Comparison of ENCODE assay signal across 8 mouse cellular contexts in the genomic region with DNA sequence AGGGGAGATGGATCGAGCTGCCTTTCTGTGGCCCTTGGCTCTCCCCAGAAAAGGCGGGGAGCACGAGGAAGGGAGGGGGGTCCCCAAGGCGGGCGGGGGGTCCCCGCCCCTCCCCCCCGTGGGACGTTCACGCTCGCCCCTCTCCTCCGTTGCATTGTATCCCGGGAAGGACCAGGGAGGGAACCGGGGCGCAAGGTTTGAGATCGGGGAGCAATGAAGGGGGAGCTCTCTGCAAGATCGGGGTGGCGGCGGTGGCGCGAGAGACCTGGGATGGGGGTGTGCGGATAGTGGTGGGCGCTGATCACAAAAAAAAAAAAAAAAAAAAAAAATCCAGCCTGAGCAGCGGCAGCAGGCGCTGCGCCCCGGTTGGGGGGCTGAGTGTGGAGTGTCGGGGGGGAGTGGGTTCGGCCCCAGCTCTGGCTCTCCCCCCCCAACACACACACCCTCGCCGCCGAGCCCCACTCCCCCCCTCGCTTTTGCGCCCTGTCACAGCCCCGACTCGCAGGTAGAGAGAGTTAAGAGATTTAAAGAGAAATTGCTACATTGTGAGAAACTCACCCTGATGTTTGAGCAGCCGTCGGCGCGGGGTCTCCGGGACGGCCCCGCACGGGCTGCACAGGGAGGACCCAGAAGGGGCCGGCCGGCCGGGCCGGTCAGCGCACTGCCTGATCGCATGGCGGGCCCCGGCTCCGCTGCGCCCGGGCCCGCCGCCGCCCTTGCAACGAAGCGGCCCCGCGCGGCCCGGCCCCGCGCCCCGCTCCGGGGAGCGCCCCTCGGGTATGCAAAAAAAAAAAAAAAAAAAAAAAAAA. TPM values are rescaled to one million over a fixed set of nuclear protein-coding genes. Genes with fewer than 3 reads are reported as not detected.
A peak's percentile ranks its signal among the peaks of the same experiment; 100 is the strongest.
DNase-seq lines count a peak whose midpoint lies in the region; ATAC-seq and TF ChIP-seq lines count a peak whose summit lies in the region.

TSS of gene Bicra (minus strand) at position 584 of the 809 bp plus-strand sequence.

- WGBS in cerebellum, adult 2 months, result under 1% methylated on average over 68 of the region's 69 CpGs
- under 1% methylated on average over 45 of the region's 69 CpGs for WGBS in hindbrain, embryonic 13.5 days

- TF ChIP-seq POLR2A in MEL (IDR thresholded peaks at IDR 0.05; ENCODE audit: control insufficient read depth in 1 of 2, insufficient read depth in 1 of 2, low read depth in 1 of 2, low read length in 2 of 2, poor library complexity in 1 of 2), result peak in 1 of 2 experiments; percentile 30; a peak in 2 of 4 replicates
- TF ChIP-seq POLR2A in cerebellum, adult 2 months (IDR thresholded peaks at IDR 0.05; ENCODE audit: borderline replicate concordance, insufficient read depth, low read length), result no peak

- no peak for TF ChIP-seq EP300 in MEL (IDR thresholded peaks at IDR 0.05; ENCODE audit: low read depth in 1 of 2, low read length in 2 of 2)

- peak; percentile 71 for ATAC-seq in hindbrain, embryonic 13.5 days (ENCODE audit: low FRiP score)

- no peaks in the 10 kb centered on the region for H3K27me3 ChIP-seq in MEL (ENCODE audit: control insufficient read depth in 1 of 2, insufficient read depth in 2 of 2, low read length in 2 of 2)
- H3K27me3 ChIP-seq in cerebellum, adult 2 months (ENCODE audit: control insufficient read depth, insufficient read depth, low read length), result no peaks in the 10 kb centered on the region
- H3K27me3 ChIP-seq in hindbrain, embryonic 13.5 days, result no peaks in the 10 kb centered on the region

- peak within 1 kb of the TSS; percentile 79 to 92 for H3K4me3 ChIP-seq in MEL (ENCODE audit: control insufficient read depth in 1 of 2, insufficient read depth in 1 of 2, low read depth in 2 of 2, low read length in 2 of 2)
- peak within 1 kb of the TSS; percentile 77 for H3K4me3 ChIP-seq in cerebellum, adult 2 months (replicated peaks; ENCODE audit: insufficient read depth, low read depth, low read length)
- peak within 1 kb of the TSS; percentile 88 for H3K4me3 ChIP-seq in hindbrain, embryonic 13.5 days

- peak within 1 kb of the TSS; percentile 94 for H3K27ac ChIP-seq in MEL (ENCODE audit: control insufficient read depth, low read depth, low read length)
- peak within 1 kb of the TSS; percentile 99 for H3K27ac ChIP-seq in cerebellum, adult 2 months (ENCODE audit: insufficient read depth, low read length)
- peak within 1 kb of the TSS; percentile 99 for H3K27ac ChIP-seq in hindbrain, embryonic 13.5 days

- DNase-seq in MEL (ENCODE audit: low read depth, low spot score), result peak; percentile 90
- DNase-seq in cerebellum, adult 2 months, result peak; percentile 82 to 85
- DNase-seq in frontal cortex, postnatal 10 days (ENCODE audit: low spot score in 2 of 2), result peak; percentile 83 to 84
- peak; percentile 75 to 78 for DNase-seq in layer of hippocampus, postnatal 36 days
- peak; percentile 90 for DNase-seq in lung, postnatal 36 days
- DNase-seq in right cerebral cortex, adult 18-20 months, result peak; percentile 70
- peak; percentile 74 for DNase-seq in urinary bladder, adult 2 months (ENCODE audit: low spot score)

- TF ChIP-seq CTCF in MEL (IDR thresholded peaks at IDR 0.05 in 2 of 3, conservative IDR thresholded peaks at IDR 0.05 in 1 of 3; ENCODE audit: control insufficient read depth in 1 of 3, insufficient read depth in 1 of 3, low read depth in 2 of 3, low read length in 3 of 3, poor library complexity in 1 of 3, severe bottlenecking in 1 of 3), result no peak
- TF ChIP-seq CTCF in cerebellum, adult 2 months (IDR thresholded peaks at IDR 0.05; ENCODE audit: borderline replicate concordance, insufficient read depth, low read depth, low read length), result no peak

- H3K36me3 ChIP-seq in MEL (ENCODE audit: control insufficient read depth in 1 of 2, insufficient read depth in 2 of 2, low read length in 2 of 2), result peaks cover 0 to 21% of the 10 kb centered on the region in 2 experiments; a peak in 2 of 4 replicates
- H3K36me3 ChIP-seq in hindbrain, embryonic 13.5 days, result no peaks in the 10 kb centered on the region

- peaks cover 52% of the 10 kb centered on the region for H3K79me2 ChIP-seq in MEL (ENCODE audit: control insufficient read depth, insufficient read depth, low read length, poor library complexity)

- H3K4me2 ChIP-seq in hindbrain, embryonic 13.5 days, result peak within 1 kb of the TSS; percentile 85

- H3K9me3 ChIP-seq in MEL (replicated peaks; ENCODE audit: insufficient read depth, low read length), result no peaks in the 10 kb centered on the region
- no peaks in the 10 kb centered on the region for H3K9me3 ChIP-seq in hindbrain, embryonic 13.5 days

- peak within 1 kb of the TSS; percentile 84 for H3K9ac ChIP-seq in MEL (ENCODE audit: control insufficient read depth, low read depth, low read length, poor library complexity, severe bottlenecking)
- peak within 1 kb of the TSS; percentile 100 for H3K9ac ChIP-seq in hindbrain, embryonic 13.5 days

- peaks cover 5 to 34% of the 10 kb centered on the region in 2 experiments for H3K4me1 ChIP-seq in MEL (ENCODE audit: control insufficient read depth in 1 of 2, insufficient read depth in 2 of 2, low read length in 2 of 2)
- H3K4me1 ChIP-seq in cerebellum, adult 2 months (ENCODE audit: control insufficient read depth, insufficient read depth, low read length), result peaks cover 19% of the 10 kb centered on the region; the same call in 1 of the 2 replicates
- H3K4me1 ChIP-seq in hindbrain, embryonic 13.5 days (replicated peaks), result peaks cover 66% of the 10 kb centered on the region

- TF ChIP-seq RAD21 in MEL (IDR thresholded peaks at IDR 0.05; ENCODE audit: low read depth, low read length), result no peak

TF ChIP-seq in MEL, 35 proteins besides CTCF, POLR2A, EP300 and RAD21 (continues in another document):
- TF ChIP-seq ZC3H11A (IDR thresholded peaks at IDR 0.05; ENCODE audit: low read depth, low read length) (no peak), USF1 (IDR thresholded peaks at IDR 0.05; ENCODE audit: low read depth, low read length) (no peak), KAT2A (conservative IDR thresholded peaks at IDR 0.05; ENCODE audit: low read depth, low read length) (no peak), NRF1 (IDR thresholded peaks at IDR 0.05; ENCODE audit: insufficient read depth, low read depth, low read length, poor library complexity, severe bottlenecking) (peak; percentile 35; the same call in 1 of the 2 replicates), NELFE (IDR thresholded peaks at IDR 0.05; ENCODE audit: low read depth, low read length) (peak; percentile 53), POLR2AphosphoS5 (IDR thresholded peaks at IDR 0.05; ENCODE audit: borderline replicate concordance, low read depth, low read length) (no peak), TAL1 (IDR thresholded peaks at IDR 0.05; ENCODE audit: low read length) (no peak), RCOR1 (IDR thresholded peaks at IDR 0.05; ENCODE audit: low read depth, low read length) (no peak), ETS1 (IDR thresholded peaks at IDR 0.05; ENCODE audit: low read depth, low read length) (peak; percentile 44; the same call in 1 of the 2 replicates), MYC (IDR thresholded peaks at IDR 0.05; ENCODE audit: low read depth, low read length) (0 out of 2 replicates have a peak, but pooled peaks have one; percentile 3), TCF12 (IDR thresholded peaks at IDR 0.05; ENCODE audit: low read depth, low read length) (peak; percentile 69), SMC3 (IDR thresholded peaks at IDR 0.05; ENCODE audit: low read depth, low read length) (no peak), ZKSCAN1 (IDR thresholded peaks at IDR 0.05; ENCODE audit: low read depth, low read length) (no peak), JUND (IDR thresholded peaks at IDR 0.05; ENCODE audit: low read depth, low read length) (no peak), ZMIZ1 (IDR thresholded peaks at IDR 0.05; ENCODE audit: low read depth, low read length) (no peak; the same call in 1 of the 2 replicates), ELF1 (IDR thresholded peaks at IDR 0.05; ENCODE audit: low read depth, low read length) (no peak), CHD2 (IDR thresholded peaks at IDR 0.05; ENCODE audit: low read length) (no peak), GATA1 (IDR thresholded peaks at IDR 0.05; ENCODE audit: low read depth, low read length) (no peak), ZNF384 (IDR thresholded peaks at IDR 0.05; ENCODE audit: low read depth, low read length) (peak; percentile 80), MAZ (IDR thresholded peaks at IDR 0.05; ENCODE audit: low read depth, low read length) (peak; percentile 41; the same call in 1 of the 2 replicates), MEF2A (IDR thresholded peaks at IDR 0.05; ENCODE audit: extremely low read depth, insufficient replicate concordance, low read depth, low read length, poor library complexity, severe bottlenecking) (no peak), SIN3A (IDR thresholded peaks at IDR 0.05; ENCODE audit: low read length) (peak; percentile 68), GABPA (IDR thresholded peaks at IDR 0.05; ENCODE audit: low read depth, low read length) (no peak), MAX (IDR thresholded peaks at IDR 0.05; ENCODE audit: low read length) (peak; percentile 81), TBP (IDR thresholded peaks at IDR 0.05; ENCODE audit: low read depth, low read length) (no peak), POLR2AphosphoS2 (IDR thresholded peaks at IDR 0.05; ENCODE audit: low read length) (no peak; the same call in 1 of the 2 replicates), MXI1 (IDR thresholded peaks at IDR 0.05; ENCODE audit: low read depth, low read length) (peak; percentile 74), MAFK (IDR thresholded peaks at IDR 0.05; ENCODE audit: borderline replicate concordance, low read depth, low read length) (no peak), MYB (IDR thresholded peaks at IDR 0.05; ENCODE audit: low read depth, low read length) (no peak), CHD1 (IDR thresholded peaks at IDR 0.05; ENCODE audit: low read depth, low read length) (no peak), E2F4 (IDR thresholded peaks at IDR 0.05; ENCODE audit: borderline replicate concordance, low read depth, low read length) (no peak), HCFC1 (IDR thresholded peaks at IDR 0.05; ENCODE audit: low read depth, low read length) (peak; percentile 75), BHLHE40 (IDR thresholded peaks at IDR 0.05; ENCODE audit: borderline replicate concordance, low read depth, low read length) (no peak), USF2 (IDR thresholded peaks at IDR 0.05; ENCODE audit: borderline replicate concordance in 1 of 2, insufficient read depth in 1 of 2, low read depth in 1 of 2, low read length in 2 of 2) (no peak)

RNA-seq across cellular contexts. Expression of gene Bicra, which starts in this region (rescaled TPM):
- 0.81 and 1.5 TPM in 2 replicates for total RNA-seq in MEL (2012; rRNA removed)
- 10 to 100 TPM in 1 of 2 experiments, not detected in 1; 14.1 TPM for polyA plus RNA-seq in MEL (2012; ENCODE audit: insufficient read depth in 1 of 2, insufficient read length in 2 of 2, low read depth in 1 of 2, low replicate concordance in 2 of 2, missing spikeins in 1 of 2)
- 12.3 and 12.4 TPM in 2 replicates for polyA plus RNA-seq in cerebellum, adult 2 months (2012; rRNA removed)
- polyA plus RNA-seq in hindbrain, embryonic 13.5 days (2015; fragmentation: Nextera tagmentation; extraction: Ambion mirVana), result 8.2 and 8.4 TPM in 2 replicates
- total RNA-seq in layer of hippocampus, postnatal 36 days (2021), result 10 to 100 TPM; 19.5 to 21.9 TPM
- 3.3 and 7.9 TPM in 2 replicates for polyA plus RNA-seq in urinary bladder, adult 2 months (2012; rRNA removed)

Comparison
In these comparisons a context has a peak if more than half of its experiments do, and no peak if none do; other contexts are left out.
1. Peak in every context shown above with its lines: DNase-seq, ATAC-seq, H3K4me3 ChIP-seq and H3K27ac ChIP-seq.